Mouse (Mus musculus) liver, embryonic 13.5 days (tissue): Measurements from ENCODE around the gene Nsfl1c. TPM values are rescaled to one million over a fixed set of nuclear protein-coding genes. Genes with fewer than 3 reads are reported as not detected.

Experiments used
- ATAC-seq: fragments of 200-750 bp; cut with Nextera tagmentation; 2 replicates; pipeline ENCODE4 v1.8.0; 2017; ENCODE audit warnings: low read depth, mild to moderate bottlenecking, moderate number of reproducible peaks, moderate library complexity
- DNase-seq: peaks from one replicate; pipeline ENCODE4 v3.0.0; 2022
- H3K27ac ChIP-seq: fragments of 300-500 bp; sonication (generic); 2 replicates; pipeline ENCODE4 v1.5.1; 2015; ENCODE audit warnings: moderate library complexity, mild to moderate bottlenecking, inconsistent platforms
- H3K27me3 ChIP-seq: fragments of 300-500 bp; sonication (generic); 2 replicates; pipeline ENCODE4 v1.6.1; 2015; ENCODE audit warnings: mild to moderate bottlenecking, inconsistent platforms
- H3K36me3 ChIP-seq: fragments of 300-500 bp; sonication (generic); 2 replicates; pipeline ENCODE4 v1.6.1; 2015; ENCODE audit warnings: mild to moderate bottlenecking, inconsistent platforms
- H3K4me1 ChIP-seq: fragments of 300-500 bp; sonication (generic); replicated peaks from 2 replicates; pipeline ENCODE4 v1.6.1; 2015; ENCODE audit warnings: inconsistent platforms
- H3K4me2 ChIP-seq: fragments of 300-500 bp; sonication (generic); 2 replicates; pipeline ENCODE4 v1.6.1; 2015; ENCODE audit warnings: inconsistent platforms, mild to moderate bottlenecking, moderate library complexity
- H3K4me3 ChIP-seq: fragments of 300-500 bp; sonication (generic); replicated peaks from 2 replicates; pipeline ENCODE4 v1.5.1; 2015; ENCODE audit warnings: mild to moderate bottlenecking, inconsistent platforms
- H3K9ac ChIP-seq: fragments of 300-500 bp; sonication (generic); 2 replicates; pipeline ENCODE4 v1.6.1; 2015; ENCODE audit warnings: mild to moderate bottlenecking, inconsistent platforms
- H3K9me3 ChIP-seq: fragments of 300-500 bp; sonication (generic); replicated peaks from 2 replicates; pipeline ENCODE4 v1.6.1; 2016; ENCODE audit warnings: inconsistent platforms
- WGBS: fragments of 180-500 bp; shearing (Covaris S2); methylation state at CpG from one replicate; pipeline ENCODE4 v1.1.7; 2015; ENCODE audit not compliant: insufficient replicate concordance; 5-methylcytosine and 5-hydroxymethylcytosine counted together
- polyA plus RNA-seq: library from polyadenylated mRNA; unstranded; fragments of >200 nt; fragmentation: Nextera tagmentation; extraction: Ambion mirVana; gene quantifications from 2 replicates; pipeline ENCODE4 v1.2.1, GENCODE M21; 2015

Gene Nsfl1c
- polyA plus RNA-seq, 1 experiment from 2014 or later: 99.8 TPM

GRCm38 (mm10) chr2:151546571-151546970 lies 52.6 kb downstream of the Nsfl1c start:
- 73% methylated on average over 4 of the region's 4 CpGs for WGBS

DNA sequence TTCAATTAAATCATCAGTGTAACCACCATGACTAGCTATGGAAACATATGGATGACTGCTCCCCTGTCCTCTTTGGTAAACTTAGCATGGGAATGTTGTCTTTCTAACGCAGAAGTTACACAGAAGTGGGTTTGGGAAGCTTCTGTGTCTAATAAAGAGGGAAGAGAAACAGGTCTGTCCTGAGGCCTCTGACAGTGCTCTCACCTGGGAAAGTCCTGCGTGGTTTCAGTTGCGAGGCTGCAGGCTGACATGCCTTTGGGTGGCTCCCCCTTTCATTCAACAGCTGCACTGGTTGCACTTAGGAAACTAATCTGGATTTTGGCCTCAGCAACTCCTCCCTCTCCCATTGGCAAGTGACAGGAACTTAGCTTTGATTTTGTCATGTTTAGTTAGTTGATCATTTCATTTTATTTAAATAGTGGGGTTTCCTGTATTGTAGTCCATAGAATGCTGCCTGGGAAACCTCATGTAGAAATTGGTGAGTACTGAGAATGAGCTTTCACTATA lies 55.7 kb downstream of the Nsfl1c start:
- peaks cover 10% of the 10 kb centered on the region for H3K4me1 ChIP-seq
- DNase-seq: no peak
- H3K27me3 ChIP-seq: no peaks in the 10 kb centered on the region
- WGBS: 74% methylated on average over 3 of the region's 3 CpGs
- no peaks in the 10 kb centered on the region for H3K9me3 ChIP-seq
- H3K36me3 ChIP-seq: peaks cover 52% of the 10 kb centered on the region
- ATAC-seq: no peak
- H3K9ac ChIP-seq: no peak overlapping the region
- H3K27ac ChIP-seq: no peak overlapping the region
- no peak overlapping the region for H3K4me3 ChIP-seq
- H3K4me2 ChIP-seq: no peak overlapping the region

More at GRCm38 (mm10) chr2:151546571-151546970, 52.6 kb downstream of the Nsfl1c start:
- H3K9ac ChIP-seq: no peak overlapping the region
- ATAC-seq (no peak), DNase-seq (no peak)
- H3K4me2 ChIP-seq: no peak overlapping the region
- H3K27me3 ChIP-seq: no peaks in the 10 kb centered on the region
- peaks cover 35% of the 10 kb centered on the region for H3K4me1 ChIP-seq
- no peak overlapping the region for H3K4me3 ChIP-seq
- no peaks in the 10 kb centered on the region for H3K9me3 ChIP-seq
- H3K27ac ChIP-seq: no peak overlapping the region
- H3K36me3 ChIP-seq: peaks cover 41% of the 10 kb centered on the region

Other genes starting within 250 kb of the Nsfl1c start
- gene 4921509C19Rik, start 18.0 kb upstream of the Nsfl1c start, polyA plus RNA-seq: not detected in 2 replicates
- 178 and 198 TPM in 2 replicates for gene Fkbp1a, start 48.3 kb downstream of the Nsfl1c start, polyA plus RNA-seq
- 0.25 and 0.33 TPM in 2 replicates for gene Sdcbp2, start 78.4 kb downstream of the Nsfl1c start, polyA plus RNA-seq
- 0.06 TPM in 1 of 2 replicates, not detected in the other for gene Snph, start 138.4 kb downstream of the Nsfl1c start, polyA plus RNA-seq
- gene Rad21l, start 174.4 kb downstream of the Nsfl1c start, polyA plus RNA-seq: not detected in 2 replicates
- 0.07 TPM in 2 replicates for gene Tmem74b, start 207.8 kb downstream of the Nsfl1c start, polyA plus RNA-seq